Mouse (Mus musculus) E14TG2a.4 (cell line): ENCODE measurements around the gene Hist1h2ae.

Source experiments
- CTCF ChIP-seq: conservative IDR thresholded peaks from 2 replicates; pipeline ENCODE4 v1.5.1; 2014; ENCODE audit warnings: low read length
- NANOG ChIP-seq: IDR thresholded peaks from 2 replicates; pipeline ENCODE4 v1.6.1; 2014; ENCODE audit warnings: borderline replicate concordance, low read length, mixed read lengths
- POU5F1 ChIP-seq: IDR thresholded peaks from 2 replicates; pipeline ENCODE4 v1.6.1; 2014; ENCODE audit warnings: low read length, borderline replicate concordance

- TF ChIP-seq CTCF (no peak), NANOG (no peak), POU5F1 (no peak)
Observed at GRCm38 (mm10) chr13:23530181-23530900, 40.7 kb downstream of the Hist1h2ae start.
